17 mouse cellular contexts compared by ENCODE assay signal in the genomic region with DNA sequence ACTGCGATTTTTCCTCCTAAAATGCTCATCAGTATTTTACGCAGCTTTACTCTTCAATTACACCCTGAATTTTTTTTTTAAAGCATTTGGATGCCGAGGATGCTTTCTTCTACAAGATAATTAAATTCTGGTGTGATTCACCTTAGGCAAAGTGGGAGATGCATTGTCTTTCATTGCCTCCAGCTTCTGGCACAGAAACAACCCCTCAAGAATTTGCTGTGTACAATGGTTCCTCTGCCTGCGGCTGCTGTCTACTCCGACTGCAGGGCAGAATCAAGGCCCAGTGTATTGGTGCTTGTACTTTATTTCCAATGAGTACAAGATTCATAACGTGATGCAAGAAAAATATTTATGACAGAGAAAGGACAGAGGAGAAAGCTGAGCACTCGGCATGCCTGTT.
"Had no signal": no experiment of that assay in that cellular context is flagged by ENCODE, and none has a peak within 500 bp of the region (broad histone marks: within the 10 kb centered on the region; RNA-seq: fewer than 3 reads in every experiment).

No protein-coding gene starts in this region.

- DNase-seq: liver, postnatal 0 days; lung, adult 2 months; lung, postnatal 14 days; lung, postnatal 36 days; midbrain, embryonic 14.5 days; right cerebral cortex, postnatal 14 days; thymus, adult 2 months; thymus, postnatal 25 days; thymus, postnatal 4 days had no signal

- H3K4me2 ChIP-seq: lung, embryonic 15.5 days; midbrain, embryonic 12.5 days; neural tube, embryonic 12.5 days; stomach, embryonic 15.5 days had no signal

- H3K36me3 ChIP-seq: lung, embryonic 15.5 days; midbrain, embryonic 12.5 days; neural tube, embryonic 12.5 days; stomach, embryonic 15.5 days had no signal

- H3K27me3 ChIP-seq: lung, embryonic 15.5 days; megakaryocyte, embryonic 14.5 days; midbrain, embryonic 12.5 days; neural tube, embryonic 12.5 days; stomach, embryonic 15.5 days had no signal

- H3K27ac ChIP-seq: lung, embryonic 15.5 days; macrophage; midbrain, embryonic 12.5 days; neural tube, embryonic 12.5 days; stomach, embryonic 15.5 days; stomach, postnatal 0 days had no signal

- H3K9ac ChIP-seq: liver, postnatal 0 days; lung, embryonic 15.5 days; midbrain, embryonic 12.5 days; neural tube, embryonic 12.5 days; stomach, embryonic 15.5 days had no signal

- H3K9me3 ChIP-seq: lung, embryonic 15.5 days; megakaryocyte, embryonic 14.5 days; midbrain, embryonic 12.5 days; neural tube, embryonic 12.5 days; stomach, embryonic 15.5 days had no signal

- ATAC-seq: liver, postnatal 0 days; lung, postnatal 0 days had no signal

- H3K4me3 ChIP-seq: lung, embryonic 15.5 days; megakaryocyte, embryonic 14.5 days; midbrain, embryonic 12.5 days; neural tube, embryonic 12.5 days; stomach, embryonic 15.5 days had no signal

- H3K4me1 ChIP-seq: megakaryocyte, embryonic 14.5 days; midbrain, embryonic 12.5 days; neural tube, embryonic 12.5 days; stomach, embryonic 15.5 days had no signal
